Mouse (Mus musculus) Muller cell, postnatal 12 days (primary cell): Measurements from ENCODE around the gene Ovol2.

Experiments used
- DNase-seq: peaks from one replicate; pipeline ENCODE4 v3.0.0-alpha.2; 2015; ENCODE audit errors: inconsistent ontology term

The Ovol2 gene

GRCm38 (mm10) chr2:144267731-144268015 lies 64.3 kb downstream of the Ovol2 start:
- peak; percentile 36 for DNase-seq

- no peak for DNase-seq
Measured at GRCm38 (mm10) chr2:144267004-144267730, 64.8 kb downstream of the Ovol2 start.

DNA sequence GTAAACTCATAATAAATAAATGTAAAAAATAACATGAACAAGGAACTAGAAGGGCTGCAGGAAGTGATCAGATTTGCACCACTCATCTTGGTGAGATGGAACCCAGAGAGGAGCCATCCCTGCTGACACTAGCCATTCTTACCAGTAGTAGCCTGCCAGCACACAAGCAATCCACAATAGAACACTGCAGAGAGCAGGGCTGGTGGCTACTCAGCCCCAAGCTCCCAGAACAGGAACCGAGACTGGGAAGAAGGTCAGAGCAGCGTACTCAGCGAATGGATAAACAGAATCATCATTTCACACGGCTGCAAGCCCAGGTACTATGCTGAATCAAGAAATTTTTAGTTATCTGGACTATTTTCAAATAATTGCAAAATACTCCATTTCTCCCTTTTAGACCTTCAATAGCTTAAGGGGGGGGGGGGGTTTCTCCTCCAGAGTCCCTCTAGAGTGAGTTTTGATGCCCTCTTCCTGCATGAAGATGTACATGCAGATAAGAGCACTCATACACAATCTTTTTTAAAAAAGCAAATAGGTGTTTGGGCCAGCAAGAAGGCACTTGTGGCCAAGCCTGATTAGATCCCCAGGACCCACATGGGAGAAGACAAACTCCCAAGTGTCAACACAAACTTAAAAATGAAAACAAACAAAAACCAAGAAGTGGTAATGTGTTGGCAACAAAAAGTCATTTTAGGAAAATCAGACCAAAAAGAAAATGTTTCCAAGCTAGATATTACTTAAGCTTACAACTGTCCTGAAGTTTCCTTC lies 65.8 kb downstream of the Ovol2 start:
- no peak for DNase-seq

GRCm38 (mm10) chr2:144265120-144265488 lies 66.8 kb downstream of the Ovol2 start:
- no peak for DNase-seq

- no peak for DNase-seq
Measured at GRCm38 (mm10) chr2:144264398-144265119, 67.4 kb downstream of the Ovol2 start.

DNA sequence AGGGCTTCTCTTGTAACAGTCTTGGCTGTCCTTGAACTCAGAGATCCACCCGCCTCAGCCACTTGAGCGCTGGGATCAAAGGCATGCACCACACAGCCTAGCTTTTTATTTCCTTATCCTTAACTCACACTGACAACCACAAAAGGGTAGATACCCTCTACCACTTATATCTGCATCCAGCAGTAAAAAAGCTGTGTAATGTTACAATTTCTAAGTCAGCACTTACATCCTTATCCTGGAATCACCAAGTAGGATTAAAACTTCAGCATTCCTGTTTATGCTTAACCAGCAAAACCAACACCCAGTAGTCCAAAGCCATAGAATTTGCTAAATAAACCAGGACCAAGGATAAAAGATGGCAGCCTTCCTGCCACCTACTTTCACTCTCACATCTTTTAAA lies 69.1 kb downstream of the Ovol2 start:
- DNase-seq = no peak
